Mouse (Mus musculus) limb, embryonic 12.5 days (tissue): Measurements from ENCODE around the gene Iscu. TPM values are rescaled to one million over a fixed set of nuclear protein-coding genes. Genes with fewer than 3 reads are reported as not detected.

ENCODE experiments used
- ATAC-seq: fragments of 200-750 bp; cut with Nextera tagmentation; 2 replicates; pipeline ENCODE4 v1.8.0; 2017; ENCODE audit warnings: low read depth, moderate TSS enrichment; ENCODE audit not compliant: insufficient number of reproducible peaks, insufficient read depth, low FRiP score, low TSS enrichment
- H3K27ac ChIP-seq: fragments of 300-500 bp; sonication (generic); 2 replicates; pipeline ENCODE4 v1.5.1; 2016; ENCODE audit warnings: mild to moderate bottlenecking, moderate library complexity
- H3K27me3 ChIP-seq: fragments of 300-500 bp; sonication (generic); 2 replicates; pipeline ENCODE4 v1.6.1; 2016; ENCODE audit warnings: mild to moderate bottlenecking, moderate library complexity
- H3K36me3 ChIP-seq: fragments of 300-500 bp; sonication (generic); 2 replicates; pipeline ENCODE4 v1.6.1; 2016; ENCODE audit warnings: mild to moderate bottlenecking, moderate library complexity
- H3K4me1 ChIP-seq: fragments of 300-500 bp; sonication (generic); replicated peaks from 2 replicates; pipeline ENCODE4 v1.6.1; 2016
- H3K4me2 ChIP-seq: fragments of 300-500 bp; sonication (generic); 2 replicates; pipeline ENCODE4 v1.6.1; 2016; ENCODE audit warnings: mild to moderate bottlenecking, moderate library complexity
- H3K4me3 ChIP-seq: fragments of 300-500 bp; sonication (generic); replicated peaks from 2 replicates; pipeline ENCODE4 v1.5.1; 2016; ENCODE audit warnings: mild to moderate bottlenecking
- H3K9ac ChIP-seq: fragments of 300-500 bp; sonication (generic); replicated peaks from 2 replicates; pipeline ENCODE4 v1.6.1; 2016; ENCODE audit warnings: mild to moderate bottlenecking, moderate library complexity
- H3K9me3 ChIP-seq: fragments of 300-500 bp; sonication (generic); 2 replicates; pipeline ENCODE4 v1.6.1; 2016; ENCODE audit warnings: mild to moderate bottlenecking, moderate library complexity
- WGBS: fragments of 180-500 bp; shearing (Covaris S2); methylation state at CpG from one replicate; pipeline ENCODE4 v1.1.7; 2016; 5-methylcytosine and 5-hydroxymethylcytosine counted together
- polyA plus RNA-seq: library from polyadenylated mRNA; unstranded; fragments of >200 nt; fragmentation: Nextera tagmentation; extraction: Ambion mirVana; gene quantifications from 2 replicates; pipeline ENCODE4 v1.2.1, GENCODE M21; 2016

Gene Iscu
- polyA plus RNA-seq, 1 experiment from 2014 or later = 117 TPM

DNA sequence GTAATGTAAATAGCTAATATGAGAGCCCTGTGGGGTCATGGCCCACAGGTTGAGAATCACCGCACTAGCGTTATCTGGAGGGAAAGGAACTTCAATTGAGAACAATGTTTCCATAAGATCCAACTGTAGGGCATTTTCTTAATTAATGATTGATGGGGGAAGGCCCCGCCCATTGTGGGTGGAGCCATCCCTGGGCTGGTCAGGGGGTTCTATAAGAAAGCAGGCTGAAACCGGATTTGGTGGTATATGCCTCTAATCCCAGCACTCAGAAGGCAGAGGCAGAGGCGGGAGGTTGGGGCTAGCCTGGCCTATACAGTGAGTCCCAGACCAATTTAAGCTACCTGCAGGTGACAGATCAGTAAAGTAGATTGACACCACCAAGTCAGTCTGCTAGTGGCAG is 38.2 kb upstream of the Iscu start:
- peaks cover 23% of the 10 kb centered on the region for H3K4me1 ChIP-seq
- 70% methylated on average over 5 of the region's 5 CpGs for WGBS
- no peak overlapping the region for H3K4me2 ChIP-seq
- H3K9ac ChIP-seq = no peak overlapping the region
- H3K9me3 ChIP-seq = no peaks in the 10 kb centered on the region
- no peak for ATAC-seq
- no peaks in the 10 kb centered on the region for H3K27me3 ChIP-seq
- H3K27ac ChIP-seq = 0 out of 2 replicates have a peak overlapping the region, but pooled peaks have one; percentile 41
- H3K4me3 ChIP-seq = no peak overlapping the region
- peaks cover 22% of the 10 kb centered on the region for H3K36me3 ChIP-seq

GRCm38 (mm10) chr5:113735023-113735344 is 37.6 kb upstream of the Iscu start:
- Histone ChIP-seq H3K4me3 (peak overlapping the region; percentile 63), H3K9ac (peak overlapping the region; percentile 66), H3K36me3 (peaks cover 28% of the 10 kb centered on the region), H3K4me1 (peaks cover 23% of the 10 kb centered on the region), H3K4me2 (peak overlapping the region; percentile 90), H3K9me3 (no peaks in the 10 kb centered on the region), H3K27me3 (no peaks in the 10 kb centered on the region), H3K27ac (peak overlapping the region; percentile 95)
- 32% methylated on average over 7 of the region's 7 CpGs for WGBS
- ATAC-seq = no peak

DNA sequence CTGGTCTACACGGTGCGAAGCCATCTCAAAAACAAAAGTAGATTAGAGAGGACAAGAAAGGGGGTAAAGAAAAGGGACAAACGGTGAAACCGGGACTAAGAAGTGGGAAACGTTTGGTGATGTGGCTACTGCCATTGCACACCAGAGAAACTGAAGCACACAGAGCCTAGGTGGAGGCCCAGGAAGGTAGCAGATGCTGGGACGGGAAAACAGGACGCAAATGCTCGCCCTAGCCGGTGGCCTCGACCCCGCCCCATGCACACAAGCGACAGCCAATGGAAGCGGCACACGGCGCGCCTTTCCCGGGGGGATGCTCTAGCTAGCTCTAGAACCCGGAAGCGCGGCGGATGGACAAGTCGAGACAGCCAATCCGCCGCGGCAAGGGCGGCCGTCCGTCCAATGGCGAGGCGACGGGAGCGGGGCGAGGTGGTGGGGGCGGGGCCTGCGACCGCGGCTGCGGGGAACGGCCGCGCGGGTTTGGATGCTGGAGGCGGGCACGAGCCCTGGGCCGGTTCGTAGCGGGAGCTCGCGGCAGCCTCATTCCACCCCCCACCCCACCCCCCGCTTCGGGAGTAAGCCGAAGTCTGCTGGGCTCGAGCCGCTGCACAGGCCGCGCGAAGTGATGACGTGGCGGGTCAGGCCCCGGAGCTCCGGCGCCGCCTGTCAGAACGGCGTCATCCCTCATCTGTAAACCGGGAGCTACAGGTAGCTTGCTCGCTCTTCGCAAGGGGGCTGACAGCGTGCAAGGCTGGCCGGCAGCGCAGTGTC is 37.0 kb upstream of the Iscu start, which contains the start of gene Ficd:
Ficd (plus strand) TSS at position 459 of the 768 bp plus-strand sequence.
- Histone ChIP-seq H3K4me3 (peak within 1 kb of the TSS; percentile 63), H3K4me2 (peak within 1 kb of the TSS; percentile 90), H3K36me3 (peaks cover 34% of the 10 kb centered on the region), H3K9ac (peak within 1 kb of the TSS; percentile 66), H3K27ac (peak within 1 kb of the TSS; percentile 95), H3K9me3 (no peaks in the 10 kb centered on the region), H3K27me3 (no peaks in the 10 kb centered on the region), H3K4me1 (peaks cover 19% of the 10 kb centered on the region)
- WGBS = 1% methylated on average over 71 of the region's 71 CpGs
- ATAC-seq = peak; percentile 93

GRCm38 (mm10) chr5:113736113-113736502 is 36.4 kb upstream of the Iscu start:
- peak overlapping the region; percentile 63 for H3K4me3 ChIP-seq
- peaks cover 16% of the 10 kb centered on the region for H3K4me1 ChIP-seq
- 5% methylated on average over 10 of the region's 10 CpGs for WGBS
- H3K36me3 ChIP-seq = peaks cover 40% of the 10 kb centered on the region
- no peaks in the 10 kb centered on the region for H3K27me3 ChIP-seq
- peak overlapping the region; percentile 66 for H3K9ac ChIP-seq
- ATAC-seq = no peak
- peak overlapping the region; percentile 95 for H3K27ac ChIP-seq
- no peaks in the 10 kb centered on the region for H3K9me3 ChIP-seq
- H3K4me2 ChIP-seq = peak overlapping the region; percentile 90

DNA sequence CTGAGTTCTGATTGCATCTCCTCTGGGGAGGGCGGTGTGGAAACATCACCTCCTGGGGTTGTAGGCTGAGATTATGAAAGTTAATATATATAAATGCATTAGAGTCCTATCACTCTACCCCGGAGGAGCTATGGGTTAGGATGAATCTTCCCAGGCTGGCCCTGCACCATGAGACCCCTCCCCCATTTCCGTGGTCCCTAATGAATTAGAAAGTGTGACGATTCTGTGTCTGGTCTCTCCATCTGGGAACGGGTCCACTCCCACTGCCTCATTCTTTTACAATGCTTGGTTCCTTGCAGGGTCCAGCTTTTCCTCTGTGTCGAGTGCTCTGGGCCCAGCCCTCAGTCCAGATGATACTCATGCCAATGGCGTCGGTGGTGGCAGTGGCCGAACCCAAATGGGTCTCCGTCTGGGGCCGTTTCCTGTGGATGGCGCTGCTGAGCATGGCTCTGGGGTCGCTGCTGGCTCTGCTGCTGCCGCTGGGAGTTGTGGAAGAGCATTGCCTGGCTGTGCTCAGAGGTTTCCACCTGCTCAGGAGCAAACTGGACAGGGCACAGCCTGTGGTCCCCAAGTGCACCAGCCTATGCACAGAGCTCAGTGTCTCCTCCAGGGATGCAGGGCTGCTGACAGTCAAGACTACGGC is 35.9 kb upstream of the Iscu start:
- peaks cover 45% of the 10 kb centered on the region for H3K36me3 ChIP-seq
- WGBS = 42% methylated on average over 15 of the region's 15 CpGs
- no peaks in the 10 kb centered on the region for H3K9me3 ChIP-seq
- ATAC-seq = no peak
- H3K4me3 ChIP-seq = peak overlapping the region; percentile 63
- H3K4me1 ChIP-seq = peaks cover 16% of the 10 kb centered on the region
- H3K27ac ChIP-seq = 0 out of 2 replicates have a peak overlapping the region, but pooled peaks have one; percentile 95
- H3K9ac ChIP-seq = peak overlapping the region; percentile 66
- H3K27me3 ChIP-seq = no peaks in the 10 kb centered on the region
- peak overlapping the region; percentile 90 for H3K4me2 ChIP-seq

DNA sequence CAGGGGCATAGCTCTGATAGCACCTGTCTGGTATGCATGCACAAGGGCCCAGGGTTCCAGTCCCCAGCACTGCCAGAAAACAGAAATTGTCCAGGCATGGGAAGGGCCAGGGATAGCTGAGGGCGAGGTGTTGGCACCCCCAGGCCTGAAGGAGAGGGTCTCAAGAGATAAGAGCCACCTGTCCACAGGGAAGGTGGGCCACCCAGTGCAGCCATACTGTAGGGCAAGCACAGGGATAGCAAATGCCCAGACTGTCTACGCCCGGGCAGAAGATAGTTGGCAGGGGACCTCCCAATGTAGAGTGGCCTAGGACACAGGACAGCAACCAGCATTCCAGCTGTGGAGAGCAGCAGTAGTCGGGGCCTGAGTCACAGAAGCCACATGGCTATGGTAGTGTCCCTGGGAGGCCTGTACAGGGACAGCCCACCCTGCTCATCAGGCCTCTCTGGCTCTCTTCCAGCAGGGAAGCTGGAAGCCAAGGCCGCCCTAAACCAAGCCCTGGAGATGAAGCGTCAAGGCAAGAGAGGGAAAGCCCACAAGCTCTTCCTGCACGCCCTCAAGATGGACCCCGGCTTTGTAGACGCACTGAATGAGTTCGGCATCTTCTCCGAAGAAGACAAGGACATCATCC is 34.8 kb upstream of the Iscu start:
- Histone ChIP-seq H3K4me3 (no peak overlapping the region), H3K4me1 (peaks cover 16% of the 10 kb centered on the region), H3K9me3 (no peaks in the 10 kb centered on the region), H3K9ac (no peak overlapping the region), H3K4me2 (no peak overlapping the region), H3K36me3 (peaks cover 56% of the 10 kb centered on the region), H3K27ac (no peak overlapping the region), H3K27me3 (no peaks in the 10 kb centered on the region)
- no peak for ATAC-seq
- 88% methylated on average over 11 of the region's 11 CpGs for WGBS

DNA sequence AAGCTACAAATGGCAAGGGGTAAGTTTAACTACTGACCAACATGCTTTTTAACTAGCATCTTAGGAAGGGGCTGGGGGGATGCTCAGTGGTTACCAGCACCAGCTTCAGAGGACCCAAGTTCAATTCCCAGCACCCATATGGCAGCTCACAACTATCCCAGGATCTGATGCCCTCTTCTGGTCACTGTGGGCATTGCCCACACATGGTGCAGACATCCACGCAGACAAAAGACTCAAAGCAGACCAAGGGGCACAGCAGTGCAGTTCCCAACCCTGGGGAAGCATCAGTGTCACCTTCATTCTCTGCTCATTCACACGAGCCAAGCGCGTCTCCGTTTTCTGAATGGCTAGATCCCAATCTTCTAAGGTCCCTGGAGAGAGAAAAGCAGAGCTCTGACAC is 24.9 kb upstream of the Iscu start:
- 93% methylated on average over 5 of the region's 5 CpGs for WGBS

DNA sequence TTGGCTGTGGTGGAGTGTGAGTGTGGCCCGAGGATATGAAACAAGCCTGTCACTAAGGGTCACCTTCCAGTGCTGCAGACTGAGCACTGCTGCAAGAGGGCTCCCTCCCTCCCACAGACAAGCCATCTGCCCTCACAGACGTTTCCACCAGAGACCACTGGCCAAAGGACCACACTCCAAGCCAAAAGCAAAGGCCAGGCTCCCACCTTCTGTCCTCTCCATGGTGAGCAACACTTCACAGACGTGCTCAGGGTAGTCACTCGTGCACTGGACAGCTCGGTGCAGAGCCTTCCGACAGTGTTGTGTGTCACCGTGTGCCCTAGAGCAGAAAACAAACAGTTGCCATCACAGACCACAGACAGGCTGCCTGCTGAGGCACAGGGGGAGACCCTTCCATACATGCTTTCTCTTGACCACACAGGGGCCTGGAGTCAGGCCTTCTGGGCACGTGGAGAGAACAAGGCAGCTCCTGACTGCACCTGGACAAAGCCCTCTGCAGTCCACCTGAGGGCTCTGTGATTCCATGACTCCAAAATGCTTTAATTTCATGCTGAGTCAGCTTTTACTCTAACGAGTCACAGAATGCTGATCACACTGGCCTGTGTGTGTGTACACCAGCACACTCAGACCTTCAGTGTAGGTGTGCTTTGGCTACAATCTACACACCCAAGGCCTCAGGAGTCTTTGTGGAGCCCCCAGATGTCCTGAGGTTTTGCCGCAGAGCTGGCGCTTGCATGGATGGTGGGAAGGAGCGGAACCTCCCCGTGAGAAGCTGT is 23.8 kb upstream of the Iscu start:
- Histone ChIP-seq H3K4me3 (no peak overlapping the region), H3K9ac (no peak overlapping the region), H3K4me2 (no peak overlapping the region), H3K9me3 (no peaks in the 10 kb centered on the region; the same call in 1 of the 2 replicates), H3K27me3 (no peaks in the 10 kb centered on the region), H3K27ac (no peak overlapping the region), H3K36me3 (peaks cover 100% of the 10 kb centered on the region), H3K4me1 (no peaks in the 10 kb centered on the region)
- no peak for ATAC-seq
- 92% methylated on average over 13 of the region's 13 CpGs for WGBS

More for the DNA sequence above, 24.9 kb upstream of the Iscu start:
- ATAC-seq = no peak
- H3K36me3 ChIP-seq = peaks cover 100% of the 10 kb centered on the region
- H3K27me3 ChIP-seq = no peaks in the 10 kb centered on the region
- H3K4me3 ChIP-seq = no peak overlapping the region
- H3K9me3 ChIP-seq = no peaks in the 10 kb centered on the region; the same call in 1 of the 2 replicates
- H3K27ac ChIP-seq = no peak overlapping the region
- H3K4me2 ChIP-seq = no peak overlapping the region
- H3K4me1 ChIP-seq = no peaks in the 10 kb centered on the region
- no peak overlapping the region for H3K9ac ChIP-seq

GRCm38 (mm10) chr5:113751521-113752157 is 20.9 kb upstream of the Iscu start:
- WGBS = 91% methylated on average over 9 of the region's 9 CpGs
- peaks cover 100% of the 10 kb centered on the region for H3K36me3 ChIP-seq

GRCm38 (mm10) chr5:113755347-113756030 is 17.1 kb upstream of the Iscu start:
- WGBS = 87% methylated on average over 15 of the region's 15 CpGs

More at GRCm38 (mm10) chr5:113751521-113752157, 20.9 kb upstream of the Iscu start:
- H3K27me3 ChIP-seq = no peaks in the 10 kb centered on the region
- H3K27ac ChIP-seq = no peak overlapping the region
- no peaks in the 10 kb centered on the region for H3K9me3 ChIP-seq
- H3K4me1 ChIP-seq = no peaks in the 10 kb centered on the region
- H3K4me3 ChIP-seq = no peak overlapping the region
- ATAC-seq = no peak
- no peak overlapping the region for H3K4me2 ChIP-seq
- H3K9ac ChIP-seq = no peak overlapping the region

More at GRCm38 (mm10) chr5:113755347-113756030, 17.1 kb upstream of the Iscu start:
- Histone ChIP-seq H3K4me1 (no peaks in the 10 kb centered on the region), H3K4me2 (no peak overlapping the region), H3K9me3 (no peaks in the 10 kb centered on the region), H3K27me3 (no peaks in the 10 kb centered on the region), H3K36me3 (peaks cover 99% of the 10 kb centered on the region), H3K4me3 (no peak overlapping the region), H3K27ac (no peak overlapping the region), H3K9ac (no peak overlapping the region)
- no peak for ATAC-seq
